Mouse (Mus musculus): ENCODE data around the gene Tox2. TPM values are rescaled to one million over a fixed set of nuclear protein-coding genes. Genes with fewer than 3 reads are reported as not detected.

Gene Tox2
- total RNA-seq, 2 experiments from 2014 or later = 0.28 to 0.31 TPM

- H3K4me3 ChIP-seq = peak overlapping the region; percentile 29
- TF ChIP-seq CTCF (IDR thresholded peaks at IDR 0.05) = no peak
- peak; percentile 39 for DNase-seq
- peak overlapping the region; percentile 74 for H3K27ac ChIP-seq
- intact Hi-C loops (cut with DNase I) = no loop called here
Measured at GRCm38 (mm10) chr2:163370175-163370574, 167.2 kb downstream of the Tox2 start.

GRCm38 (mm10) chr2:163372627-163373026 lies 169.7 kb downstream of the Tox2 start:
- peak overlapping the region; percentile 66; the same call in 1 of the 2 replicates for H3K27ac ChIP-seq
- no peak overlapping the region; the same call in 1 of the 2 replicates for H3K4me3 ChIP-seq
- intact Hi-C loops (cut with DNase I) = no loop called here
- no peak for DNase-seq
- no peak for TF ChIP-seq CTCF (IDR thresholded peaks at IDR 0.05)

Other genes starting within 250 kb of the Tox2 start
- gene Sgk2, start 215.8 kb upstream of the Tox2 start, total RNA-seq (2021) = not detected
- gene Ift52, start 185.8 kb upstream of the Tox2 start, total RNA-seq (2021) = 10 to 100 TPM; 13.2 to 15.1 TPM
- gene Mybl2, start 148.4 kb upstream of the Tox2 start, total RNA-seq (2021) = not detected
- gene Gtsf1l, start 115.3 kb upstream of the Tox2 start, total RNA-seq (2021) = not detected
- gene Jph2, start 194.9 kb downstream of the Tox2 start, total RNA-seq (2021) = 100 to 1,000 TPM; 424 to 437 TPM
- gene Oser1, start 221.6 kb downstream of the Tox2 start, total RNA-seq (2021) = 10 to 100 TPM; 32.4 to 38.2 TPM
- not detected for gene Gdap1l1, start 235.4 kb downstream of the Tox2 start, total RNA-seq (2021)